Mouse (Mus musculus) thymus, adult 2 months (tissue): ENCODE data around the gene B4galt2.

Source experiments
- CTCF ChIP-seq: fragments of 200-500 bp; IDR thresholded peaks from 2 replicates; pipeline ENCODE4 v1.5.1; 2012; ENCODE audit warnings: mild to moderate bottlenecking, control low read depth, low read length, moderate library complexity, borderline replicate concordance; ENCODE audit not compliant: control insufficient read depth, poor library complexity, insufficient read depth; ENCODE audit errors: extremely low read depth
- POLR2A ChIP-seq: fragments of 200-500 bp; IDR thresholded peaks from 2 replicates; pipeline ENCODE4 v1.6.1; 2012; ENCODE audit warnings: mild to moderate bottlenecking, low read length, control low read depth, moderate library complexity; ENCODE audit not compliant: control insufficient read depth, poor library complexity, insufficient read depth; ENCODE audit errors: extremely low read depth

- no peak for TF ChIP-seq CTCF
- no peak for TF ChIP-seq POLR2A
Observed at GRCm38 (mm10) chr4:117846261-117846660, 37.0 kb downstream of the B4galt2 start.
